Mouse (Mus musculus): ENCODE data around the gene St3gal3. TPM values are rescaled to one million over a fixed set of nuclear protein-coding genes. Genes with fewer than 3 reads are reported as not detected.

The St3gal3 gene
- polyA plus RNA-seq, 1 experiment from 2014 or later: 6.7 TPM

- peaks cover 92% of the 10 kb centered on the region for H3K36me3 ChIP-seq (ENCODE audit: insufficient read depth, low read length)
- H3K27ac ChIP-seq: no peak overlapping the region
- whole genome bisulfite sequencing: 91% methylated on average over 9 of the region's 9 CpGs
- no peaks in the 10 kb centered on the region for H3K27me3 ChIP-seq (ENCODE audit: insufficient read depth, low read length)
- no peak overlapping the region for H3K4me2 ChIP-seq (ENCODE audit: low read length)
- DNase-seq (ENCODE audit: low spot score): no peak
- TF ChIP-seq CTCF (IDR thresholded peaks at IDR 0.05; ENCODE audit: low read depth): peak; percentile 47
- no peak overlapping the region for H3K4me3 ChIP-seq (replicated peaks; ENCODE audit: low read depth, low read length)
- no peak for ATAC-seq (replicated peaks; ENCODE audit: low FRiP score, low read depth)
- H3K9ac ChIP-seq (ENCODE audit: low read depth, low read length): no peak overlapping the region
- H3K4me1 ChIP-seq (replicated peaks; ENCODE audit: insufficient read depth, low read length): no peaks in the 10 kb centered on the region
- no peaks in the 10 kb centered on the region for H3K9me3 ChIP-seq (replicated peaks; ENCODE audit: low read length)
Measured at GRCm38 (mm10) chr4:118171006-118171405, 36.3 kb upstream of the St3gal3 start.

GRCm38 (mm10) chr4:118162123-118162522 is 27.4 kb upstream of the St3gal3 start:
- ATAC-seq (replicated peaks; ENCODE audit: low FRiP score, low read depth): no peak
- H3K4me3 ChIP-seq (replicated peaks; ENCODE audit: low read depth, low read length): no peak overlapping the region
- no peak overlapping the region for H3K4me2 ChIP-seq (ENCODE audit: low read length)
- 93% methylated on average over 12 of the region's 12 CpGs for WGBS
- DNase-seq (ENCODE audit: low spot score): no peak
- H3K9ac ChIP-seq (ENCODE audit: low read depth, low read length): no peak overlapping the region
- H3K9me3 ChIP-seq (replicated peaks; ENCODE audit: low read length): no peaks in the 10 kb centered on the region
- H3K27me3 ChIP-seq (ENCODE audit: insufficient read depth, low read length): no peaks in the 10 kb centered on the region
- no peak for TF ChIP-seq CTCF (IDR thresholded peaks at IDR 0.05; ENCODE audit: low read depth)
- no peak overlapping the region for H3K27ac ChIP-seq
- H3K36me3 ChIP-seq (ENCODE audit: insufficient read depth, low read length): peaks cover 82% of the 10 kb centered on the region
- no peaks in the 10 kb centered on the region for H3K4me1 ChIP-seq (replicated peaks; ENCODE audit: insufficient read depth, low read length)

DNA sequence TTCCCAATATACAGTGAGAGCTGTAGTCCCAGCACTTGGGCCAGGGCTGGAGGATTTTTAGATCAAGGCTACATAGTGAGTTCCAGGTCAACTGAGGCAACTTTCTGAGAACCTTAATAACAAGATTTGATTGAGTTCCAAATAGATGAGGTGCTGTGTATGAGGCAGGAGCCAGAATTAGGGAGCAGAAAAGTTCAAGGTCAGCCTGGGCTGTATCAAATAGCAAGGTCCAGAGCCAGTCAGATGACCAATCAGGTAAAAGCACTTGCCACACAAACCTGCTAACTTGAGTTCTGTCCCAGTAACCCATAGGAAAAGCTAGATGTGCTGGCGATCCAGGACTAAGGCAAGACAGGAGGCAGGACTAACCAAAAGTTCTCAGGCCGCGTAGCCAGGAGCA is 23.0 kb upstream of the St3gal3 start:
- no peak for TF ChIP-seq CTCF (IDR thresholded peaks at IDR 0.05; ENCODE audit: low read depth)
- WGBS: 93% methylated on average over 3 of the region's 3 CpGs
- DNase-seq (ENCODE audit: low spot score) (no peak), ATAC-seq (replicated peaks; ENCODE audit: low FRiP score, low read depth) (no peak)
- Histone ChIP-seq H3K4me2 (ENCODE audit: low read length) (no peak overlapping the region), H3K27me3 (ENCODE audit: insufficient read depth, low read length) (no peaks in the 10 kb centered on the region), H3K4me3 (replicated peaks; ENCODE audit: low read depth, low read length) (no peak overlapping the region), H3K27ac (no peak overlapping the region), H3K4me1 (replicated peaks; ENCODE audit: insufficient read depth, low read length) (no peaks in the 10 kb centered on the region), H3K9me3 (replicated peaks; ENCODE audit: low read length) (no peaks in the 10 kb centered on the region), H3K9ac (ENCODE audit: low read depth, low read length) (no peak overlapping the region), H3K36me3 (ENCODE audit: insufficient read depth, low read length) (peaks cover 76% of the 10 kb centered on the region)

- Histone ChIP-seq H3K4me1 (replicated peaks; ENCODE audit: insufficient read depth, low read length) (no peaks in the 10 kb centered on the region), H3K27ac (no peak overlapping the region), H3K36me3 (ENCODE audit: insufficient read depth, low read length) (peaks cover 72% of the 10 kb centered on the region), H3K9ac (ENCODE audit: low read depth, low read length) (no peak overlapping the region), H3K4me3 (replicated peaks; ENCODE audit: low read depth, low read length) (no peak overlapping the region), H3K27me3 (ENCODE audit: insufficient read depth, low read length) (no peaks in the 10 kb centered on the region), H3K4me2 (ENCODE audit: low read length) (no peak overlapping the region), H3K9me3 (replicated peaks; ENCODE audit: low read length) (no peaks in the 10 kb centered on the region)
- WGBS: 94% methylated on average over 15 of the region's 15 CpGs
- no peak for TF ChIP-seq CTCF (IDR thresholded peaks at IDR 0.05; ENCODE audit: low read depth)
- DNase-seq (ENCODE audit: low spot score) (no peak), ATAC-seq (replicated peaks; ENCODE audit: low FRiP score, low read depth) (no peak)
Measured at GRCm38 (mm10) chr4:118156559-118156958, 21.8 kb upstream of the St3gal3 start.

GRCm38 (mm10) chr4:118154889-118155288 is 20.2 kb upstream of the St3gal3 start:
- no peak overlapping the region for H3K4me2 ChIP-seq (ENCODE audit: low read length)
- no peak overlapping the region for H3K27ac ChIP-seq
- no peaks in the 10 kb centered on the region for H3K9me3 ChIP-seq (replicated peaks; ENCODE audit: low read length)
- no peaks in the 10 kb centered on the region for H3K4me1 ChIP-seq (replicated peaks; ENCODE audit: insufficient read depth, low read length)
- H3K36me3 ChIP-seq (ENCODE audit: insufficient read depth, low read length): peaks cover 68% of the 10 kb centered on the region
- ATAC-seq (replicated peaks; ENCODE audit: low FRiP score, low read depth) (no peak), DNase-seq (ENCODE audit: low spot score) (no peak)
- H3K9ac ChIP-seq (ENCODE audit: low read depth, low read length): no peak overlapping the region
- no peak for TF ChIP-seq CTCF (IDR thresholded peaks at IDR 0.05; ENCODE audit: low read depth)
- H3K4me3 ChIP-seq (replicated peaks; ENCODE audit: low read depth, low read length): no peak overlapping the region
- H3K27me3 ChIP-seq (ENCODE audit: insufficient read depth, low read length): no peaks in the 10 kb centered on the region
- 98% methylated on average over 5 of the region's 5 CpGs for WGBS

DNA sequence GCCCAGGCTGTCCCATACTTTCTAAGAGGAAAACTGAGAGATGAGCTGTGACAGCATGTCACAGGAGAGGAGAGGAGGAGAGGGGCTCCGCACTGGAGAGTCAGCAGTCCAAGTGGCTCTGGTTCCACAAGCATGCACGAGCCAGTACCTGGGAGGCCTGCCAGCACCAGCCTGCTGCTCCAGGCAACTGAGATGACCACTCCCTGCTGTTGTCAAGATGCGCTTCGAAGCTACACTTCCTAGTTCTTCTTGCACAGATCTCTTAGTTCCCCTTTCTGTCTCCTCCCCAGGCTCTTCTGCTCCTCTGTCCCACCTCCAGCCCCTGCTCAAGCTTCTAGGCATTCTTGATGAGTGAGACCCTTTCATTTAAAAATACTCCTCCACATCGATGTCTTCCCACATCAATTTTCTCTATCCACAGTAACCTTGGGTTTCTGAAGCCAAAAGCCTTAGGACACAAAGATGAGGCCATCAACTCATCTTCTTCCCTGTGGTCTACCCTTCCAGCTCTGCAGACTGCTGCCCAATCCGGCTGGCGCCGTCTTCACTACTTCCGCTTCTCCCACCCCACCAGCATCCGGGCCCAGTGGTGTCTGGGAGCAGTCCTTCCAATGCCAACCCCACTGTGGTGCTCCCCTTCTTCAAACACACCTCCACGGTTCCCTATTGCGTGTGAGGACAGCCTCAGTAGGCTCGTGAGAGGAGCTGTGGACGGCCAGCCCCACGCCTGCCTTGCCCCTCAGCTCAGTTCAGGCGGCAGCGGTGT is 17.5 kb upstream of the St3gal3 start:
- ATAC-seq (replicated peaks; ENCODE audit: low FRiP score, low read depth) (no peak), DNase-seq (ENCODE audit: low spot score) (no peak)
- H3K4me1 ChIP-seq (replicated peaks; ENCODE audit: insufficient read depth, low read length): no peaks in the 10 kb centered on the region
- no peak overlapping the region for H3K4me2 ChIP-seq (ENCODE audit: low read length)
- WGBS: 96% methylated on average over 17 of the region's 17 CpGs
- H3K27ac ChIP-seq: no peak overlapping the region
- no peak overlapping the region for H3K9ac ChIP-seq (ENCODE audit: low read depth, low read length)
- no peak overlapping the region for H3K4me3 ChIP-seq (replicated peaks; ENCODE audit: low read depth, low read length)
- no peaks in the 10 kb centered on the region for H3K9me3 ChIP-seq (replicated peaks; ENCODE audit: low read length)
- no peaks in the 10 kb centered on the region for H3K27me3 ChIP-seq (ENCODE audit: insufficient read depth, low read length)
- no peak for TF ChIP-seq CTCF (IDR thresholded peaks at IDR 0.05; ENCODE audit: low read depth)
- H3K36me3 ChIP-seq (ENCODE audit: insufficient read depth, low read length): peaks cover 74% of the 10 kb centered on the region

DNA sequence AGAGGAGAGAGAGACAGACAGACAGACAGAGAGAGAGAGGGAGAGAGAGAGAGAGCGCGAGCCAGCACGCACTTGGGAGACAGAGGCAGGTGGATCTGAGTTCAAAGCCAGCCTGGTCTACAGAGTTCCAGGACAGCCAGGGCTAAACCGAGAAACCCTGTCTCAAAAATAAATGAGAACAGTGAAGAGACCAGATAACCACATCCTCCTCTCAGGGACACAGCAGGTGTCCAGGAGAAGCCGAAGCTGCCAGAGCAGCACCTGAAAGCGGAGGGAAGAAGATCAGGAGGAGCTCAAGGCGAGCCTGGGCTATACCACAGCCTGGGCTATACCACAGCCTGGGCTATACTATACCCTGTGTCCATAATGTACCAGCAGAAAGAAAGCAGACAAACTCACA is 16.1 kb upstream of the St3gal3 start:
- no peaks in the 10 kb centered on the region for H3K27me3 ChIP-seq (ENCODE audit: insufficient read depth, low read length)
- no peak for DNase-seq (ENCODE audit: low spot score)
- H3K27ac ChIP-seq: no peak overlapping the region
- no peak overlapping the region for H3K4me2 ChIP-seq (ENCODE audit: low read length)
- no peaks in the 10 kb centered on the region for H3K9me3 ChIP-seq (replicated peaks; ENCODE audit: low read length)
- no peaks in the 10 kb centered on the region for H3K4me1 ChIP-seq (replicated peaks; ENCODE audit: insufficient read depth, low read length)
- WGBS: 94% methylated on average over 7 of the region's 7 CpGs
- H3K36me3 ChIP-seq (ENCODE audit: insufficient read depth, low read length): peaks cover 77% of the 10 kb centered on the region
- H3K4me3 ChIP-seq (replicated peaks; ENCODE audit: low read depth, low read length): no peak overlapping the region
- ATAC-seq (replicated peaks; ENCODE audit: low FRiP score, low read depth): no peak
- TF ChIP-seq CTCF (IDR thresholded peaks at IDR 0.05; ENCODE audit: low read depth): no peak
- no peak overlapping the region for H3K9ac ChIP-seq (ENCODE audit: low read depth, low read length)
